Mouse (Mus musculus): ENCODE measurements around the gene Ube2e2.

GRCm38 (mm10) chr14:18637739-18638138, 256.3 kb downstream of the Ube2e2 start:
- TF ChIP-seq EP300 (IDR thresholded peaks at IDR 0.05; ENCODE audit: insufficient read depth, low read depth, low read length), result no peak
- no peak for TF ChIP-seq POLR2A (IDR thresholded peaks at IDR 0.05; ENCODE audit: insufficient read depth, low read depth, low read length)
- TF ChIP-seq CTCF (IDR thresholded peaks at IDR 0.05), result no peak

All from heart, adult 2 months (tissue).